Mouse (Mus musculus) spleen, postnatal 4 days (tissue): ENCODE measurements around the gene Clpx.
"Not testable (repeated sequence)": the region's sequence is repeated elsewhere in the genome, so short reads cannot be mapped to it uniquely, and the experiment has no call there.

Source experiments
- DNase-seq, 2 experiments: peaks; one replicate each; pipeline ENCODE4 v3.0.0; 2022; ENCODE audit warnings: low spot score in 2 of 2

Gene Clpx

GRCm38 (mm10) chr9:65293973-65294715 is at the start of gene Clpx:
Gene Clpx (plus strand): TSS chr9:65294260.
- DNase-seq: peak; percentile 98 to 99

- DNase-seq: no peak
Observed at GRCm38 (mm10) chr9:65247502-65248376, 46.3 kb upstream of the Clpx start.

DNA sequence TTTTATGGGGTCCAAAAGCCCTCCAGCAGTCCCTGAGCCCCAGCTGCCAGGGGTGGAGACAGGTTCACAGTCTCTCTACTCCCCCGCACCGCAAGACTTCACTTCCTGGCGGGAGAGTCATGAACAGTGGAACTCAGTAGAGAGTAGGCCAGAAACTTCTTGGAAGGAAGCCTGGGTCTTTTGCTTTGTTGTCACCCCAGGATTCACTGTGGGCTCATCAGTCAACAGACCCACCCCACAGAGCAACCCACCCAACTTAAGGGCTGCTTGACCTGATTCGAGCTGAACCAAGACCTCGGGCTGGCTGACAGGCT is 45.7 kb upstream of the Clpx start:
- DNase-seq: no peak

DNA sequence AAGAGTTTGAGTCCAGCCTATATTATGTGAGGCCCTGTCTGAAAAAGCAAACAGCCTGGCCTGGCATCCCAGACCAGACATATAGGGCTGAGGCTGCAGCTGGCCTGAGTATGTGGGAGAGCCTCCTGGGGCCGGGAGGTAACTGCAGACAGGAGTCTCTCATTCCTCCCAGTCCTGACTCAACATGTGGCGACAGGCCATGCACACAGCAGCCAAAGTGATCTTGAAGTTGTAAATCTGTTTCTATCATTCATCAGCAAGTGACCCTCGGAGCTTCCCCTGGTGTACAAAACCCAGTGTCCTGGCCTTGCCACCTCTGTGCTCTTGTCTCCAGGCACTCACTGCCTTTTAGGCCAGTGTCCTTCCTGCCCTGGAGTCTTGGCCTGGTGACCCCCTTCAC is 42.0 kb upstream of the Clpx start:
- no peak for DNase-seq

DNA sequence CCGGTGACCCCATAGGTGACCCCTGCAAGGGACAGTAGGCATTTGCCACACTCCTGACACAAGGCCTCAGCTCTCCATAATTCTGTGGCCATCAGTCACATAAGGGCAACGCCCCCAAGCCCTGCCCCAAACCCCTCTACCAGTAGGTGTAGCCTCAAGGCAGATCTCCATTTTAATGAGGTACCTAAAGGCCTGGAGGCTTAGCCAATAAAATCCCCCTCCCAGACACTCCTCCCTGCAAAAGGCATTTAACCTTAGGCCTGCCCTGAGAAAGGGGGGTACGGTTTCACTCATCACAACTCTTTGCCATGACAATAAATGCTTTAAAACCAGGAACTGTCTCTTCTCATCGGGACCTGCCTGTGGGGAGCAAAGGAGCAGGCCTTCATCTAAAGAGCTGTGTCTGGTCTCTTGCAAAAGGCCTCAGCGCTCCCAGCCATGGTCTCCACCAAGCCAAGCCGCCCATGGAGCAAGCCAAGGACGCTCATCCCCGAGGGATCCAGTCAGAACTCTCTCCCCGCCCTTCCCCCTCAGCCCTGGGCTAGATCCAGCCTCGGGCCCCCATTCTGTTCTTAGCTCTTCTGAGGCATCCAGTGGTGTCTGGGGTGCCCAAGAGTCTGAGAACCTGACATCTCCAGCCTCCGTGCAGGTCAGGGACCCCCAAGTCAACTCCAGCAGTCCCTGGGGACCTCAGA is 38.0 kb upstream of the Clpx start:
- no peak for DNase-seq

DNA sequence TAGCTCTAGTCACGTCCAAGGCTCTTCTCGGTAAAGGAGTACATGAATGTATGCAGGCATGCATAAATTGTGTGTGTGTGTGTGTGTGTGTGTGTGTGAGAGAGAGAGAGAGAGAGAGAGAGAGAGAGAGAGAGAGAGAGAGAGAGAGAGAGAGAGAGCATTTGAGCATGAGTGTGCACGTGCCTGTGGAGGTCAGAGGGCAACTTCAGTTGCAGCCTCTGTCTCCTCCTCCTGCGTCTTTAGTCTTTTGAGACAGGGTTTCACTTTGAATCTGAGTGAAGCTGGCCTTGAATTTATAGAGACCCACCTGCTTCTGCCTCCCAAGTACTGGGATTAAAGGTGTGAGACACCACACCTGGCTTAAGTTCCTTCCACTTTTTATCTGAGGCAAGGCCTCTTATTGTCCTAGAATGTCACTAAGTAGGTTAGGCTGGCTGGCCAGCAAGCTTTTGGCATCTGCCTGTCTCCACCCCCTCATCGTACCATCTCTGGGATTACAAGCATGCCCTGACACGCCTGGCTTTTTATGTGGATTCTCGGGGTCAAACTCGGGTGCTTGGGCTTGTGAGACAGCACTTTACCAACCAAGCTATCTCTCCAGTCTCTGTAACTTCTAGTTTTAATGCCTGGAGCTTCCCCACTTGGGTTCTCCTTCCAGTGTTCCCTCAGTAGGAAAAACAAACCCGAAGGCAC is 36.7 kb upstream of the Clpx start:
- DNase-seq: no peak

DNA sequence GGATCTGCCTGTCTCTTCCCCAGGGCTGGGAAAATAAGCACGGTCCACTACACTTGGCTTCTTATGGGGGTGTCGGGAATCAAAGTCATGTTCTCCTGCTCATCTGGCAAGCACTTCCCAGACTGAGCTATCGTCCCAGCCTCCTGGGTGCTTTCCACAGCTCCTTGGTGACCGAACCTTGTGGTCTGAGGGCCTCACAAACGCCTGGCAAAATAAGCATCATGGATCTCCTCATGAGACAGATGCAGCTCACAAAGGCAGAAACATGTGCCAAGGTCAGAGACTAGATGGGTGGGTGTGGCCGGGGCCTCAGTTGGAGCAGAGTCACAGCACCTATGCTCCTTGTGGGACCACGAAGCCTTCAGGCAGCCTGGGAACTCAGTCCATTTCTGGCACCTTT is 34.7 kb upstream of the Clpx start:
- DNase-seq: no peak

GRCm38 (mm10) chr9:65261591-65262230 is 32.3 kb upstream of the Clpx start:
- no peak for DNase-seq

DNA sequence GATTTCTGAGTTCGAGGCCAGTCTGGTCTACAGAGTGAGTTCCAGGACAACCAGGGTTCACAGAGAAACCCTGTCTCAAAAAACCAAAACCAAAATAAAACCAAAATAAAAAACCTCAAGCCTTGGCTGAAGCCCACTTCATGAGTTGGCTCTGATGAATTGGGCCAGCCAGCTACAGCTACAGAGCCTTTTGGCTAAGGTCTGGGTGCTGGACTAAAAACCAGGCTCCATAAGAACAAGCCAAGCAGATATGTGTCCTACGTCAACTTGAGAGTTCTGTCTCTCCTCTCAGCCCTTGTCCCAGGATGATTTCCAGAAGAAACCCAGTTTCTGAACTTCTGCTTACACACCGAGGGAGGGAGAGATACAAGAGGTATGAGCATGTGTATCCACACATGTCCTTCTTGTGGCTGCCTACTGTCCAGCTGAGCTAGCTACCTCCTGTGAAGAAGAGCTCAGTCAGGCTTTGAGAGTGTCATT is 31.4 kb upstream of the Clpx start:
- DNase-seq: no peak

- no peak for DNase-seq
Observed at GRCm38 (mm10) chr9:65264959-65265358, 29.1 kb upstream of the Clpx start, which contains the start of gene Cilp. Gene Cilp (plus strand): TSS chr9:65265180.

GRCm38 (mm10) chr9:65267742-65268515 is 26.1 kb upstream of the Clpx start:
- DNase-seq: no peak

GRCm38 (mm10) chr9:65273048-65273809 is 20.8 kb upstream of the Clpx start:
- DNase-seq: no peak

GRCm38 (mm10) chr9:65273873-65274272 is 20.2 kb upstream of the Clpx start:
- no peak for DNase-seq

GRCm38 (mm10) chr9:65274851-65275250 is 19.2 kb upstream of the Clpx start:
- not testable (repeated sequence) for DNase-seq

- no peak for DNase-seq
Observed at GRCm38 (mm10) chr9:65275810-65276530, 18.1 kb upstream of the Clpx start.

DNA sequence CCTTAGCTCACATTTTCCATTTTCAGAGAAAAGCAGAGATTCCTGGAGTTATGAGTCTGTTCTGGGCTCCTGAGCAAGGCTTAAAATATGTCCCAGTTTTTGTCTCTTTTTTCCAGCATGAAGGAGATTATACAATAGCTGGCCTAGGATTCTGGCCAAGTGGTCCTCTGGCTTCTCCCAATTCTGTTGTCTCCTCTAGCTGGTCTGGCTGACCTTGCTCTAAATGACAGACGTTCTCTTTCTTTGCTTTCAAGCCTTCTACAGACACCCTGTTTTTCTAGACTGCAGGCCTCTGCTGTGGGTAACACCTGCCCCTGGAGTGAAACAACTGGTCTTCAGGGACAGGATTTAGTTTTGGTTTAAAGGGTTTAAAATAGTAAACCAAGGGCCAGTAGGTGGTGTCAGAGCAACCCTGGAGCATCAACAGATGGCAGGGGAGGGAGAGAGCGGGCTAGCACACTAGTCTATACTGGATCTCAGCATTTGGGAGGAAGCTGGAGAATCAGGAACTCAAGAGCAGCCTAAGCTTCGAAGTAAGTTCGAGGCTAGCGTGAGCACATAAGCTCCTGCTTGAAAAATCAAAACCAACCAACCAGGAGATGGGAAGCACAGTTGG is 12.4 kb upstream of the Clpx start:
- no peak for DNase-seq

DNA sequence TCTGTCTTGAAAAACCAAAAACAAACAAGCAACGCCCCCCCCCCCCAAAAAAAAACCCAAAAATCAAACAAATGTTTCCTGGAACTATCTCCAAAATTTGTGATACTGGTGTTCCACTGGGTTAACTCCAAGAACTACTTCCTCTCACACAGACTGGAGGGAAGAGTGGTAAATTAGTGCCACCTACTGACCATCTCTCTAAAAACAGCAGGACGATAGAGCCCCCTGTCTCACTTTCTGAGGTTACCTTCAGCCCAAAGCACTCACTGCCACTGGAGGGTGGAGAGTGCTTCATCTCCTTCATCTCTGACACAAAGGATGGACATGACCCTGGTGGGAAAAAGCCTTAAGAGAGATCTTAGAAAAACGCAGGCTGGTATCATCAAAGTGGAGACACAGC is 10.8 kb upstream of the Clpx start:
- DNase-seq: no peak

DNA sequence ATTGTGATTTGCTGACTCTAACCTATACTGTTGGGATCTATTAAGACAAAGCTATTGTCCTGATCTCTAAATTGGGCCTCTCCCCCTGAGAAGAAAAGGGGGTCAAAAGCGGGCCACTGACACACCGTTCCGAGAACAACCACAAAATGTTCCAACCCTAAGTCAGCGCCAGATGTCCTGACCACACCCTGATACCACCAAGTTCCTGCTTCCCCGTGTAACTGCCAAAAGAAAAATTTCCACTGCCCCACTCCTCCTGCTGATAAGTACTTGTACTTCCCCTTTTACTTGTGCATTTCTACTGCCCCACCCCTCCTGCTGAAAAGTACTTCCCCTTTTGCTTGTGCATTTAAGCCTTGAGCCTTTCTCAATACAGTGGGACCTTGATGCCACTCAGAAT is 5.8 kb upstream of the Clpx start:
- not testable (repeated sequence) for DNase-seq

GRCm38 (mm10) chr9:65289988-65290387 is 4.1 kb upstream of the Clpx start:
- DNase-seq: no peak
